Mouse (Mus musculus) ES-E14 (cell line): ENCODE data around the gene Dach2. TPM values are rescaled to one million over a fixed set of nuclear protein-coding genes. Genes with fewer than 3 reads are reported as not detected.
"Not testable (repeated sequence)": the region's sequence is repeated elsewhere in the genome, so short reads cannot be mapped to it uniquely, and the experiment has no call there.

ENCODE experiments used
- DNase-seq: peaks from one replicate; pipeline ENCODE4 v3.0.0-alpha.2; 2013; ENCODE audit warnings: low read depth, low spot score
- H3K27ac ChIP-seq: 2 replicates; pipeline ENCODE4 v1.5.1; 2012; ENCODE audit warnings: low read depth, mild to moderate bottlenecking, low read length, moderate library complexity, mixed read lengths; ENCODE audit not compliant: poor library complexity, insufficient read depth, severe bottlenecking
- H3K36me3 ChIP-seq: 2 replicates; pipeline ENCODE4 v1.6.1; 2012; ENCODE audit warnings: mild to moderate bottlenecking, low read length, moderate library complexity, mixed read lengths; ENCODE audit not compliant: control insufficient read depth, poor library complexity, insufficient read depth, severe bottlenecking
- H3K4me1 ChIP-seq, 2 experiments: fragments of 150-350 bp in 1 of 2; sonication (generic) in 1 of 2; 2 replicates each; pipeline ENCODE4 v1.6.1; 2012; ENCODE audit warnings: low read length in 2 of 2, mild to moderate bottlenecking in 1 of 2, mixed read lengths in 1 of 2; ENCODE audit not compliant: control insufficient read depth in 2 of 2, insufficient read depth in 2 of 2, poor library complexity in 1 of 2
- H3K4me3 ChIP-seq, 2 experiments: fragments of 150-350 bp in 1 of 2; sonication (generic) in 1 of 2; 2 replicates each; pipeline ENCODE4 v1.5.1; 2012; ENCODE audit warnings: low read length in 2 of 2, low read depth in 1 of 2, mild to moderate bottlenecking in 1 of 2, mixed read lengths in 1 of 2; ENCODE audit not compliant: insufficient read depth in 1 of 2, poor library complexity in 1 of 2, severe bottlenecking in 1 of 2
- H3K9ac ChIP-seq: 2 replicates; pipeline ENCODE4 v1.6.1; 2012; ENCODE audit warnings: low read depth, mild to moderate bottlenecking, low read length, mixed read lengths; ENCODE audit not compliant: poor library complexity, insufficient read depth, severe bottlenecking
- H3K9me3 ChIP-seq: fragments of 150-350 bp; sonication (generic); 2 replicates; pipeline ENCODE4 v1.6.1; 2012; ENCODE audit warnings: low read depth, mild to moderate bottlenecking, low read length; ENCODE audit not compliant: control insufficient read depth, insufficient read depth
- CHD2 ChIP-seq: IDR thresholded peaks from 2 replicates; pipeline ENCODE4 v1.6.1; 2014; ENCODE audit warnings: mild to moderate bottlenecking, low read depth, low read length, inconsistent platforms
- HCFC1 ChIP-seq: IDR thresholded peaks from 2 replicates; pipeline ENCODE4 v1.6.1; 2012; ENCODE audit warnings: low read length, inconsistent platforms, borderline replicate concordance; ENCODE audit not compliant: insufficient read depth
- MAFK ChIP-seq: IDR thresholded peaks from 2 replicates; pipeline ENCODE4 v1.6.1; 2014; ENCODE audit warnings: mild to moderate bottlenecking, low read depth, low read length, inconsistent platforms; ENCODE audit not compliant: insufficient read depth
- ZC3H11A ChIP-seq: IDR thresholded peaks from 2 replicates; pipeline ENCODE4 v1.6.1; 2012; ENCODE audit warnings: low read depth, mild to moderate bottlenecking, inconsistent platforms, low read length, borderline replicate concordance
- ZNF384 ChIP-seq: IDR thresholded peaks from 2 replicates; pipeline ENCODE4 v1.6.1; 2012; ENCODE audit warnings: low read depth, low read length, inconsistent platforms
- in situ Hi-C, 2 experiments: fragments of 600-800 bp; cut with MboI; formaldehyde crosslinking; loops; one replicate each; pipeline ENCODE4 v1.15.1; 2025; ENCODE audit warnings: low sequenced_read_pairs in 2 of 2, inconsistent platforms in 1 of 2; ENCODE audit not compliant: unreplicated experiment in 2 of 2
- total RNA-seq: library from RNA; depleted of rRNA; stranded (reverse); fragments of 300-350 nt; gene quantifications from 2 replicates; pipeline ENCODE4 v1.2.3, GENCODE M21; 2012; rRNA removed

Dach2 gene
- 0.58 and 0.69 TPM in 2 replicates for total RNA-seq

GRCm38 (mm10) chrX:113297404-113297803, at the start of gene Dach2:
Gene Dach2, plus strand, starts transcription at chrX:113297510.
- Histone ChIP-seq H3K4me3 (peak within 1 kb of the TSS; percentile 71 to 78), H3K9me3 (no peaks in the 10 kb centered on the region), H3K4me1 (no peaks in the 10 kb centered on the region), H3K36me3 (no peaks in the 10 kb centered on the region), H3K27ac (no peak within 1 kb of the TSS), H3K9ac (peak within 1 kb of the TSS; percentile 60; the same call in 1 of the 2 replicates)
- TF ChIP-seq ZC3H11A (no peak), CHD2 (no peak), HCFC1 (no peak), MAFK (no peak)
- in situ Hi-C loops, result no loop called here
- peak; percentile 19 for DNase-seq

GRCm38 (mm10) chrX:113252427-113252826, 44.9 kb upstream of the Dach2 start:
- H3K36me3 ChIP-seq, H3K9me3 ChIP-seq, in situ Hi-C loops, H3K27ac ChIP-seq, H3K9ac ChIP-seq, H3K4me3 ChIP-seq, H3K4me1 ChIP-seq, DNase-seq: not testable (repeated sequence)

GRCm38 (mm10) chrX:113298031-113298430, 721 bp downstream of the Dach2 start:
- Histone ChIP-seq H3K9ac (peak overlapping the region; percentile 60; the same call in 1 of the 2 replicates), H3K27ac (no peak overlapping the region), H3K36me3 (no peaks in the 10 kb centered on the region), H3K4me3 (peak overlapping the region; percentile 71 to 78), H3K9me3 (no peaks in the 10 kb centered on the region), H3K4me1 (no peaks in the 10 kb centered on the region)
- in situ Hi-C loops, result no loop called here
- no peak for TF ChIP-seq CHD2
- no peak for TF ChIP-seq HCFC1
- no peak for TF ChIP-seq MAFK
- TF ChIP-seq ZC3H11A, result no peak
- no peak for TF ChIP-seq ZNF384
- peak; percentile 65 for DNase-seq

GRCm38 (mm10) chrX:113298468-113298867, 1.2 kb downstream of the Dach2 start:
- Histone ChIP-seq H3K9ac (peak overlapping the region; percentile 60), H3K27ac (no peak overlapping the region), H3K4me1 (no peaks in the 10 kb centered on the region), H3K4me3 (peak overlapping the region; percentile 71 to 78), H3K9me3 (no peaks in the 10 kb centered on the region), H3K36me3 (no peaks in the 10 kb centered on the region)
- peak; percentile 1 for DNase-seq
- TF ChIP-seq MAFK (no peak), ZC3H11A (no peak)
- in situ Hi-C loops, result no loop called here

- TF ChIP-seq ZNF384, result no peak
- TF ChIP-seq MAFK, result no peak
- TF ChIP-seq CHD2, result no peak
- TF ChIP-seq HCFC1, result no peak
- TF ChIP-seq ZC3H11A, result no peak
- Histone ChIP-seq H3K4me1 (no peaks in the 10 kb centered on the region), H3K36me3 (no peaks in the 10 kb centered on the region), H3K9ac (no peak overlapping the region), H3K9me3 (no peaks in the 10 kb centered on the region), H3K4me3 (no peak overlapping the region), H3K27ac (no peak overlapping the region)
- in situ Hi-C loops, result no loop called here
- DNase-seq, result no peak
These were observed 7.0 kb downstream of the Dach2 start for GRCm38 (mm10) chrX:113304323-113304722.
